ENCODE assay signal across 22 mouse cellular contexts in genomic region chr4:141817706-141818105, GRCm38 (mm10). TPM values are rescaled to one million over a fixed set of nuclear protein-coding genes. Genes with fewer than 3 reads are reported as not detected.
"Had no signal": no experiment of that assay in that cellular context is flagged by ENCODE, and none has a peak within 500 bp of the region (broad histone marks: within the 10 kb centered on the region; RNA-seq: fewer than 3 reads in every experiment).

No protein-coding gene starts in this region.

- DNase-seq: gastrocnemius, postnatal 14 days; gastrocnemius, postnatal 36 days; heart, adult 18-20 months; heart, postnatal 14 days; heart, postnatal 36 days; kidney, adult 11 months; kidney, adult 2 months; kidney, adult 9 months; kidney, postnatal 14 days; kidney, postnatal 36 days; left cerebral cortex, postnatal 4 days had no signal

RNA-seq across cellular contexts. Expression of gene Cela2a, which starts 8.3 kb away (rescaled TPM):
- total RNA-seq: gastrocnemius, adult 8-10 months; gastrocnemius, postnatal 14 days; gastrocnemius, postnatal 36 days; heart, adult 18-20 months; heart, postnatal 14 days; heart, postnatal 36 days; hematopoietic stem cell, adult 5-6 weeks; hindbrain, postnatal 0 days; layer of hippocampus, adult 18-20 months; layer of hippocampus, postnatal 14 days; layer of hippocampus, postnatal 36 days; left cerebral cortex, adult 18-20 months; left cerebral cortex, adult 8-10 months; left cerebral cortex, postnatal 10 days; left cerebral cortex, postnatal 25 days; left cerebral cortex, postnatal 4 days had no signal

RNA-seq across cellular contexts. Expression of gene Ctrc, which starts 28.5 kb away (rescaled TPM):
- total RNA-seq: gastrocnemius, adult 18-20 months; gastrocnemius, adult 8-10 months; gastrocnemius, postnatal 14 days; gastrocnemius, postnatal 36 days; heart, adult 18-20 months; heart, postnatal 14 days; heart, postnatal 36 days; hematopoietic stem cell, adult 5-6 weeks; hindbrain, postnatal 0 days; layer of hippocampus, adult 18-20 months; layer of hippocampus, postnatal 14 days; layer of hippocampus, postnatal 36 days; left cerebral cortex, adult 18-20 months; left cerebral cortex, adult 8-10 months; left cerebral cortex, postnatal 10 days; left cerebral cortex, postnatal 25 days; left cerebral cortex, postnatal 4 days had no signal
